Mouse (Mus musculus) heart, adult 2 months (tissue): ENCODE measurements around the gene Tm4sf20.

Experiments used
- CTCF ChIP-seq: fragments of 200-600 bp; IDR thresholded peaks from 2 replicates; pipeline ENCODE4 v1.8.1; 2022; ENCODE audit warnings: antibody characterized with exemption, mild to moderate bottlenecking, moderate library complexity
- POLR2A ChIP-seq: fragments of 200-500 bp; IDR thresholded peaks from 2 replicates; pipeline ENCODE4 v1.6.1; 2011; ENCODE audit warnings: mild to moderate bottlenecking, low read depth, low read length, control low read depth; ENCODE audit not compliant: insufficient read depth

DNA sequence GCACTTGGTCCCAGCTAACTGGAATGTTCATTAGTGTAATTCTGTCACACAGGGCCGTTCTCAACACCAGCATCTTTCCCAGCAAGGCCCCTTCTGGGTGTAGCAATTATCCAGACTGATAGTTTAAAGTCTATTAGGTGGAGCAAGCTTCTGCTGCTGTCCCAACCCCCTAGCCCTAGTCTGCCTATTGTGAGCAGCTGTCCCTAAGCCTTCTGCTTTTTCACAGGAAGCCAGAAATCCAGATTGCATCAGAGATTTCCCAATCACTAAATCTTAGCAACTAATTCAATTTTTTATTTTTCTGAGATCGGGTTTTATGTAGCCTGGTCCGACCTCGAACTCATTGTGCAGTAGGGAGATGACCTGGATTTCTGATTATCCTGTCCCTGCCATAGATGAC is 30.7 kb upstream of the Tm4sf20 start:
- TF ChIP-seq CTCF = no peak
- no peak for TF ChIP-seq POLR2A
